Mouse (Mus musculus) midbrain, embryonic 16.5 days (tissue): ENCODE measurements around the gene Lrp10. TPM values are rescaled to one million over a fixed set of nuclear protein-coding genes. Genes with fewer than 3 reads are reported as not detected.
A peak's percentile ranks its signal among the peaks of the same experiment; 100 is the strongest.

Experiments used
- ATAC-seq: fragments of 200-750 bp; cut with Nextera tagmentation; 2 replicates; pipeline ENCODE4 v1.8.0; 2017; ENCODE audit warnings: moderate TSS enrichment
- H3K27ac ChIP-seq: fragments of 300-500 bp; sonication (generic); 2 replicates; pipeline ENCODE4 v1.5.1; 2014; ENCODE audit warnings: mild to moderate bottlenecking, low read length, mixed read lengths
- H3K27me3 ChIP-seq: fragments of 300-500 bp; sonication (generic); 2 replicates; pipeline ENCODE4 v1.6.1; 2014; ENCODE audit warnings: low read depth, low read length, mixed read lengths; ENCODE audit not compliant: control insufficient read depth, insufficient read depth
- H3K36me3 ChIP-seq: fragments of 300-500 bp; sonication (generic); 2 replicates; pipeline ENCODE4 v1.6.1; 2014; ENCODE audit warnings: mild to moderate bottlenecking, low read length, moderate library complexity, mixed read lengths; ENCODE audit not compliant: control insufficient read depth, insufficient read depth
- H3K4me1 ChIP-seq: fragments of 300-500 bp; sonication (generic); 2 replicates; pipeline ENCODE4 v1.6.1; 2014; ENCODE audit warnings: mild to moderate bottlenecking, low read length, mixed read lengths; ENCODE audit not compliant: control insufficient read depth, insufficient read depth
- H3K4me2 ChIP-seq: fragments of 300-500 bp; sonication (generic); 2 replicates; pipeline ENCODE4 v1.6.1; 2014; ENCODE audit warnings: mild to moderate bottlenecking, low read length, mixed read lengths
- H3K4me3 ChIP-seq: fragments of 300-500 bp; sonication (generic); 2 replicates; pipeline ENCODE4 v1.5.1; 2014; ENCODE audit warnings: low read depth, mild to moderate bottlenecking, low read length, moderate library complexity, mixed read lengths
- H3K9ac ChIP-seq: fragments of 300-500 bp; sonication (generic); 2 replicates; pipeline ENCODE4 v1.6.1; 2014; ENCODE audit warnings: low read depth, low read length, mixed read lengths
- H3K9me3 ChIP-seq: fragments of 300-500 bp; sonication (generic); replicated peaks from 2 replicates; pipeline ENCODE4 v1.6.1; 2014; ENCODE audit warnings: mild to moderate bottlenecking, low read length, mixed read lengths; ENCODE audit not compliant: control insufficient read depth, poor library complexity, severe bottlenecking
- WGBS: fragments of 180-500 bp; shearing (Covaris S2); extraction: QIAGEN DNeasy Blood & Tissue Kit; methylation state at CpG from one replicate; pipeline ENCODE4 v1.1.7; 2014; 5-methylcytosine and 5-hydroxymethylcytosine counted together
- polyA plus RNA-seq: library from polyadenylated mRNA; unstranded; fragments of >200 nt; fragmentation: Nextera tagmentation; extraction: Ambion mirVana; gene quantifications from 2 replicates; pipeline ENCODE4 v1.2.1, GENCODE M21; 2015

Lrp10 gene
- polyA plus RNA-seq = 26.9 and 28.2 TPM in 2 replicates

- peak within 1 kb of the TSS; percentile 82 for H3K4me3 ChIP-seq
- H3K9me3 ChIP-seq = no peaks in the 10 kb centered on the region
- H3K9ac ChIP-seq = peak within 1 kb of the TSS; percentile 84
- H3K4me1 ChIP-seq = peaks cover 11% of the 10 kb centered on the region
- 0% methylated on average over 35 of the region's 35 CpGs for WGBS
- peak within 1 kb of the TSS; percentile 59 for H3K27ac ChIP-seq
- ATAC-seq = peak; percentile 90
- peak within 1 kb of the TSS; percentile 92 for H3K4me2 ChIP-seq
- H3K27me3 ChIP-seq = no peaks in the 10 kb centered on the region
- peaks cover 9% of the 10 kb centered on the region for H3K36me3 ChIP-seq
These were observed at the start of gene Lrp10 for GRCm38 (mm10) chr14:54463959-54464292. TSS of gene Lrp10 (plus strand) at chr14:54464137.

- 12% methylated on average over 13 of the region's 13 CpGs for WGBS
- no peak overlapping the region for H3K4me3 ChIP-seq
- no peaks in the 10 kb centered on the region; the same call in 1 of the 2 replicates for H3K4me1 ChIP-seq
- no peak overlapping the region for H3K27ac ChIP-seq
- H3K36me3 ChIP-seq = no peaks in the 10 kb centered on the region
- H3K27me3 ChIP-seq = peaks cover 8% of the 10 kb centered on the region; the same call in 1 of the 2 replicates
- no peak overlapping the region for H3K4me2 ChIP-seq
- H3K9me3 ChIP-seq = no peaks in the 10 kb centered on the region
- ATAC-seq = no peak
- no peak overlapping the region for H3K9ac ChIP-seq
These were observed 48.5 kb upstream of the Lrp10 start for GRCm38 (mm10) chr14:54415241-54416020.

GRCm38 (mm10) chr14:54416229-54416775, 47.6 kb upstream of the Lrp10 start:
- Histone ChIP-seq H3K27ac (no peak overlapping the region), H3K4me3 (no peak overlapping the region), H3K4me1 (no peaks in the 10 kb centered on the region; the same call in 1 of the 2 replicates), H3K9ac (no peak overlapping the region), H3K36me3 (no peaks in the 10 kb centered on the region), H3K27me3 (peaks cover 8% of the 10 kb centered on the region; the same call in 1 of the 2 replicates), H3K9me3 (no peaks in the 10 kb centered on the region), H3K4me2 (no peak overlapping the region)
- WGBS = 34% methylated on average over 5 of the region's 5 CpGs
- ATAC-seq = no peak

- Histone ChIP-seq H3K4me1 (no peaks in the 10 kb centered on the region; the same call in 1 of the 2 replicates), H3K9me3 (no peaks in the 10 kb centered on the region), H3K9ac (no peak overlapping the region), H3K4me2 (no peak overlapping the region), H3K27ac (no peak overlapping the region), H3K4me3 (no peak overlapping the region), H3K36me3 (no peaks in the 10 kb centered on the region), H3K27me3 (peaks cover 8% of the 10 kb centered on the region; the same call in 1 of the 2 replicates)
- ATAC-seq = no peak
- 53% methylated on average over 4 of the region's 4 CpGs for WGBS
These were observed 47.1 kb upstream of the Lrp10 start for GRCm38 (mm10) chr14:54416830-54417229.

- H3K27me3 ChIP-seq = peaks cover 8% of the 10 kb centered on the region; the same call in 1 of the 2 replicates
- no peak for ATAC-seq
- H3K4me1 ChIP-seq = no peaks in the 10 kb centered on the region; the same call in 1 of the 2 replicates
- H3K36me3 ChIP-seq = no peaks in the 10 kb centered on the region
- no peak within 1 kb of the TSS for H3K27ac ChIP-seq
- no peak within 1 kb of the TSS for H3K4me2 ChIP-seq
- H3K9me3 ChIP-seq = no peaks in the 10 kb centered on the region
- H3K4me3 ChIP-seq = no peak within 1 kb of the TSS
- 5% methylated on average over 19 of the region's 19 CpGs for WGBS
- H3K9ac ChIP-seq = no peak within 1 kb of the TSS
These were observed 46.3 kb upstream of the Lrp10 start, which contains the start of gene Slc7a7 for GRCm38 (mm10) chr14:54417623-54418081. TSS of gene Slc7a7 (minus strand) at chr14:54417780.

GRCm38 (mm10) chr14:54421014-54421413, 42.9 kb upstream of the Lrp10 start:
- H3K4me1 ChIP-seq = peaks cover 5% of the 10 kb centered on the region; the same call in 1 of the 2 replicates
- H3K4me2 ChIP-seq = no peak overlapping the region
- H3K9ac ChIP-seq = no peak overlapping the region
- H3K27me3 ChIP-seq = peaks cover 5% of the 10 kb centered on the region; the same call in 1 of the 2 replicates
- no peaks in the 10 kb centered on the region for H3K9me3 ChIP-seq
- no peaks in the 10 kb centered on the region for H3K36me3 ChIP-seq
- WGBS = 82% methylated on average over 2 of the region's 2 CpGs
- ATAC-seq = no peak
- H3K27ac ChIP-seq = no peak overlapping the region
- no peak overlapping the region for H3K4me3 ChIP-seq

GRCm38 (mm10) chr14:54423406-54423805, 40.5 kb upstream of the Lrp10 start:
- Histone ChIP-seq H3K4me1 (peaks cover 15% of the 10 kb centered on the region), H3K9me3 (no peaks in the 10 kb centered on the region), H3K4me2 (no peak overlapping the region), H3K36me3 (no peaks in the 10 kb centered on the region), H3K4me3 (no peak overlapping the region), H3K27me3 (no peaks in the 10 kb centered on the region), H3K27ac (no peak overlapping the region), H3K9ac (no peak overlapping the region)
- ATAC-seq = no peak
- 62% methylated on average over 5 of the region's 5 CpGs for WGBS

- 90% methylated on average over 1 of the region's 1 CpGs for WGBS
- no peak overlapping the region for H3K27ac ChIP-seq
- no peaks in the 10 kb centered on the region for H3K36me3 ChIP-seq
- peaks cover 15% of the 10 kb centered on the region for H3K4me1 ChIP-seq
- no peaks in the 10 kb centered on the region for H3K9me3 ChIP-seq
- H3K27me3 ChIP-seq = no peaks in the 10 kb centered on the region
- no peak for ATAC-seq
- H3K4me3 ChIP-seq = no peak overlapping the region
- H3K9ac ChIP-seq = no peak overlapping the region
- H3K4me2 ChIP-seq = no peak overlapping the region
These were observed 39.3 kb upstream of the Lrp10 start for GRCm38 (mm10) chr14:54424634-54425033.

GRCm38 (mm10) chr14:54425540-54425939, 38.4 kb upstream of the Lrp10 start:
- Histone ChIP-seq H3K36me3 (no peaks in the 10 kb centered on the region), H3K4me1 (peaks cover 19% of the 10 kb centered on the region), H3K27ac (no peak overlapping the region), H3K27me3 (no peaks in the 10 kb centered on the region), H3K4me2 (peak overlapping the region; percentile 68), H3K4me3 (no peak overlapping the region), H3K9ac (no peak overlapping the region), H3K9me3 (no peaks in the 10 kb centered on the region)
- 85% methylated on average over 1 of the region's 1 CpGs for WGBS
- no peak for ATAC-seq
